Mouse (Mus musculus) neural tube, embryonic 14.5 days (tissue): ENCODE measurements around the gene Ipo13. TPM values are rescaled to one million over a fixed set of nuclear protein-coding genes. Genes with fewer than 3 reads are reported as not detected.
A peak's percentile ranks its signal among the peaks of the same experiment; 100 is the strongest.

ENCODE experiments used
- ATAC-seq: fragments of 200-750 bp; cut with Nextera tagmentation; 2 replicates; pipeline ENCODE4 v1.8.0; 2017; ENCODE audit warnings: low read depth, mild to moderate bottlenecking, moderate TSS enrichment, moderate library complexity
- H3K27ac ChIP-seq: fragments of 300-500 bp; sonication (generic); 2 replicates; pipeline ENCODE4 v1.5.1; 2014; ENCODE audit warnings: low read depth, mild to moderate bottlenecking, control low read depth, low read length, moderate library complexity, mixed read lengths
- H3K27me3 ChIP-seq: fragments of 300-500 bp; sonication (generic); 2 replicates; pipeline ENCODE4 v1.6.1; 2014; ENCODE audit warnings: low read length; ENCODE audit not compliant: control insufficient read depth, insufficient read depth
- H3K36me3 ChIP-seq: fragments of 300-500 bp; sonication (generic); 2 replicates; pipeline ENCODE4 v1.6.1; 2014; ENCODE audit warnings: low read length, mixed read lengths; ENCODE audit not compliant: control insufficient read depth, insufficient read depth
- H3K4me1 ChIP-seq: fragments of 300-500 bp; sonication (generic); 2 replicates; pipeline ENCODE4 v1.6.1; 2014; ENCODE audit warnings: low read length; ENCODE audit not compliant: control insufficient read depth, insufficient read depth
- H3K4me2 ChIP-seq: fragments of 300-500 bp; sonication (generic); 2 replicates; pipeline ENCODE4 v1.6.1; 2014; ENCODE audit warnings: mild to moderate bottlenecking, low read depth, low read length, control low read depth
- H3K4me3 ChIP-seq: fragments of 300-500 bp; sonication (generic); 2 replicates; pipeline ENCODE4 v1.5.1; 2014; ENCODE audit warnings: low read depth, low read length, control low read depth, mixed read lengths
- H3K9ac ChIP-seq: fragments of 300-500 bp; sonication (generic); replicated peaks from 2 replicates; pipeline ENCODE4 v1.6.1; 2014; ENCODE audit warnings: low read depth, mild to moderate bottlenecking, control low read depth, low read length, mixed read lengths
- H3K9me3 ChIP-seq: fragments of 300-500 bp; sonication (generic); 2 replicates; pipeline ENCODE4 v1.6.1; 2016; ENCODE audit warnings: low read length; ENCODE audit not compliant: control insufficient read depth
- WGBS: fragments of 180-500 bp; shearing (Covaris S2); extraction: QIAGEN DNeasy Blood & Tissue Kit; methylation state at CpG from one replicate; pipeline ENCODE4 v1.1.7; 2014; 5-methylcytosine and 5-hydroxymethylcytosine counted together
- polyA plus RNA-seq: library from polyadenylated mRNA; unstranded; fragments of >200 nt; fragmentation: Nextera tagmentation; extraction: Ambion mirVana; gene quantifications from 2 replicates; pipeline ENCODE4 v1.2.1, GENCODE M21; 2014

Gene Ipo13
- polyA plus RNA-seq, 1 experiment from 2014 or later: 61.7 TPM

DNA sequence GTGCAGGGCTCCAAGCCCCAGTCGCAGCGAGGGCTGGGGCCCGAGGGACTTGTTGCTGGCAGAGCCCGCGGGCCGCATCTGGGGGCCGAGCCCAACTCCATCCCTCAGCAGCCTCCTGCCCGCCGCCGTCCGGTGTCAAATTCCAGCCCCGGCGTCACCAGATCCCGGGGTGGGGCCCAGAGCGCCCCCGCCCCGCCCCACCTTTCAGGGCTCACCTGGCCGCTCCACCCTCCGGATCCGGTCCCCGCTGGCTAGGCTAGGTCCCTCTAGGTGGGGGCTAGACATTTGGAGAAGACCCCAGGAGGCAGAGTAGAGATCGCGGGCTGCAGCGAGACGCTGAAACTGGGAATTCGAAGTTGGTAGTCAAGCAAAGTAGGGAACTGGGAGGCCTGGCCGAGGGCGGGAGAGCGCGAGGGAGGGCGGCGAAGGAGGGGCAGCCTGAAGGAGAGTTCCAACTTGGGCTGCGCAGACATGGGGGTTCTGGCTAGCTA, 14.6 kb upstream of the Ipo13 start, which contains the start of gene Artn:
Artn (minus strand) TSS at position 373 of the 491 bp plus-strand sequence.
- H3K27ac ChIP-seq: no peak within 1 kb of the TSS
- H3K4me1 ChIP-seq: peaks cover 18% of the 10 kb centered on the region
- peak within 1 kb of the TSS; percentile 39 for H3K4me2 ChIP-seq
- under 1% methylated on average over 33 of the region's 33 CpGs for WGBS
- 0 out of 2 replicates have a peak within 1 kb of the TSS, but pooled peaks have one; percentile 34 for H3K9ac ChIP-seq
- peaks cover 19% of the 10 kb centered on the region for H3K27me3 ChIP-seq
- peak within 1 kb of the TSS; percentile 10; the same call in 1 of the 2 replicates for H3K4me3 ChIP-seq
- ATAC-seq: no peak
- H3K9me3 ChIP-seq: no peaks in the 10 kb centered on the region
- peaks cover 5% of the 10 kb centered on the region; the same call in 1 of the 2 replicates for H3K36me3 ChIP-seq

DNA sequence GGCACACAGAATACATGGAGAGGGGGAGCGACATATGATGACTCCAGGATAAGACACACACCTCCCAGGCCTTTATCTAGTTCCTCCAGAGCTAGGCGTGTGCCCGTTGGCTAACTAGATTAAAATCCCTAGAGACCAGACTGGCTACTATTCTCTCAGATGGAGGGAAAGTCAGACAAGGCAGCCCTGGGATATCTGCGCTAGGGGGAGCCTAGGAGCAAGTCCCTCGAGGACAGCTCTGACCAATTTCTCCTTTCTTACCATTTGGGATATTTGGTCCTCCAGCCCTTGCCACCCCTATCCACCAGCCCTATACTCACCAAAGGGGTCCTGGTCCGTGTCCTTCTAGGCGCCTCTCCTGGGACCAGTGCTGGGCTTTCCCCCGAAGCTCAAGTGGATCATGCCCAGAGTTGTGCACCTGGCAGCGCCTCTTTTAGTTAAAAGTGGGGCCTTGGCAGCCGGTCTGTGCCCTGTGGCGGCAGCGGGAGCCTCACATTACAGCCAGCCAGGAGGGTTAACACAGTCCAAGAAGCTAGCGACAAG, 14.0 kb upstream of the Ipo13 start:
- Histone ChIP-seq H3K36me3 (peaks cover 5% of the 10 kb centered on the region; the same call in 1 of the 2 replicates), H3K4me3 (peak overlapping the region; percentile 10; the same call in 1 of the 2 replicates), H3K9ac (0 out of 2 replicates have a peak overlapping the region, but pooled peaks have one; percentile 34), H3K27me3 (peaks cover 19% of the 10 kb centered on the region), H3K9me3 (no peaks in the 10 kb centered on the region), H3K27ac (no peak overlapping the region), H3K4me2 (peak overlapping the region; percentile 39; the same call in 1 of the 2 replicates), H3K4me1 (peaks cover 18% of the 10 kb centered on the region)
- peak; percentile 18; the same call in 1 of the 2 replicates for ATAC-seq
- WGBS: 6% methylated on average over 13 of the region's 13 CpGs

DNA sequence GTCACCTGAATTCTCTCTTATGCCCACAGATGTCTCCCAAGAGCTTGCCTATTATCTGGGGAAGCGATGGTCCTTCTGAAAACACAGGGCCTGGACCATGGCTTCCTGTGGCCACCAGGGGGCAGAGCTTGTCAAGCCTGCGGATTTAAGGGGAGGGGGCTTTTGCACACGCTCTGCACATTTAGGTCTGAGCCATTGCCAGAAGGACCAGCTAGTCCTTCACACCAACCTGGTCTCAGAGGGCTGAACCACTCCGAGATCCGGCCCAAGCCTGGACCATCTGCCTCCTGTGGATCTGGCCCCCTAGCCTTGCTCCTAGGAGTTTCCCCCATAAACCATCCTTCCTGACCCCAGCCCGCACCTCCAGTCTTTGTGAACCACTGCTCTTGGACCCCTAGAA, 13.4 kb upstream of the Ipo13 start:
- 13% methylated on average over 6 of the region's 6 CpGs for WGBS

DNA sequence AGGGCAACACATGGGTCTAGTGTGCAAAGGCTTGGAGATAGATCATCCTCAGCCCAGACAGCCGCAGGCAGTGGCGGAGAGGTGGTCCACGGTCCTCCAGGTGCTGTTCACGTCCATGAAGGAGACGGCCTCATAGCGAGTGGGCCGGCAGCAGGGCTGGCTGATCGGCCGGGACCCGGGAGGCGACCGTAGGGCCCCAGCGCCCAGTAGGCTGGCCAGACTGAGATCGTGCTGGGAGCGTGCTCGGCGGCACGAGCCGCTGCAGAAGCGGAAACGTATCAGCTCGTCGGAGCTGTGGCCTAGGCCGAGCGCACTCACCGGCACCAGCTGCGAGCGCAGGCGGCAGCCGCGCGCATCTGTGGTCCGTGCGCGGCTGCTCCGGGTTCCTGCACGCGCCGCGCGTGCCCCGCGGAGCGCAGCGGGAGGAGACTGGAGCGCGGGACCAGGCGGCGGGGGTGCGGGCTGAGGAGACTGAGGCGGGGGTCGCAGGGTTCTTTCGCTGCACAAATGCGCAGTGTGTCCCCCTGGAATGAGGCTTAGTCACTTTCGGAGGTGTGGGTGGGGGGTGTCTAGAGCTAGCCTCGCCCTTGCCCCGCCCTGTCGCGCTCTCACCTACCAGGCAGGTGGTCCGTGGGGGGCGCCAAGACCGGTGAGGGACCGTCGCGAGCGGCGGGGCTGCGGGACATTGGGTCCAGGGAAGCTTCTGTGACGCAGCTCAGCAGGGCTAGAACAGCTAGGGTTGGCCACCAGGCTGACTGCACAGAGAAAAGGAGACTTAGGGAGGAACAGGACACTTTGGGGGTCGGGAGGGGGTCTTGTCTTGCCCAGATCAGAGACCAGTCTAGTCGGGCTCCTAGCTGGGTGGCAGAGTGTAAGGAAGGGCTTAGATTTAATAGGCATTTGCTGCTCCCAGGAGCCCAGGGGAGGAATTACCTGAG, 12.0 kb upstream of the Ipo13 start:
- no peaks in the 10 kb centered on the region for H3K9me3 ChIP-seq
- peak overlapping the region; percentile 43 for H3K4me3 ChIP-seq
- H3K9ac ChIP-seq: peak overlapping the region; percentile 54
- ATAC-seq: peak; percentile 84
- 2% methylated on average over 57 of the region's 71 CpGs for WGBS
- H3K4me2 ChIP-seq: peak overlapping the region; percentile 91
- peaks cover 19% of the 10 kb centered on the region for H3K27me3 ChIP-seq
- peak overlapping the region; percentile 29; the same call in 1 of the 2 replicates for H3K27ac ChIP-seq
- H3K4me1 ChIP-seq: peaks cover 18% of the 10 kb centered on the region
- H3K36me3 ChIP-seq: no peaks in the 10 kb centered on the region

More for the DNA sequence above, 13.4 kb upstream of the Ipo13 start:
- 0 out of 2 replicates have a peak, but pooled peaks have one; percentile 29 for ATAC-seq
- Histone ChIP-seq H3K9me3 (no peaks in the 10 kb centered on the region), H3K9ac (no peak overlapping the region), H3K27me3 (peaks cover 19% of the 10 kb centered on the region), H3K4me1 (peaks cover 18% of the 10 kb centered on the region), H3K27ac (no peak overlapping the region), H3K4me2 (no peak overlapping the region), H3K4me3 (no peak overlapping the region), H3K36me3 (peaks cover 5% of the 10 kb centered on the region; the same call in 1 of the 2 replicates)

DNA sequence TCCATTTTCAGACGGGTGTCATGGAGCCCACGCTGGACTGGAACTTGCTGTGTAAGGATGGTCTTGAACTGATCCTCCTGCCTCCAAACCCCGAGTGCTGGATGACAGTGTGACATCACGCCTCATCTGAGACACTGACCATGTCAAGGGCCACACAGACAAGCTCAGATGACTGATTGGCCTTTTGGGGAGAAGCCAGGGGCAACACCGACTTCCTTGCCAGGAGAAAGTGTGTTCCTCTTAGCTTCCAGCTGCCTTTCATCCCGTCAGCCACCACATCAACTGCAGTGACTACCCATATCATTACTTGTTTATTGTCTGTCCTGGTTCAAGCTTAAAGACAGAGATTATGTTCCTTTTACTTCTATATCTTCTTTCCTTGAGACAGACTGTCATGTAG, 10.1 kb upstream of the Ipo13 start:
- no peak overlapping the region for H3K9ac ChIP-seq
- H3K9me3 ChIP-seq: no peaks in the 10 kb centered on the region
- no peak for ATAC-seq
- no peak overlapping the region for H3K4me3 ChIP-seq
- H3K4me2 ChIP-seq: no peak overlapping the region
- peaks cover 16% of the 10 kb centered on the region for H3K27me3 ChIP-seq
- H3K4me1 ChIP-seq: peaks cover 18% of the 10 kb centered on the region
- WGBS: 74% methylated on average over 5 of the region's 6 CpGs
- H3K36me3 ChIP-seq: no peaks in the 10 kb centered on the region
- H3K27ac ChIP-seq: no peak overlapping the region

DNA sequence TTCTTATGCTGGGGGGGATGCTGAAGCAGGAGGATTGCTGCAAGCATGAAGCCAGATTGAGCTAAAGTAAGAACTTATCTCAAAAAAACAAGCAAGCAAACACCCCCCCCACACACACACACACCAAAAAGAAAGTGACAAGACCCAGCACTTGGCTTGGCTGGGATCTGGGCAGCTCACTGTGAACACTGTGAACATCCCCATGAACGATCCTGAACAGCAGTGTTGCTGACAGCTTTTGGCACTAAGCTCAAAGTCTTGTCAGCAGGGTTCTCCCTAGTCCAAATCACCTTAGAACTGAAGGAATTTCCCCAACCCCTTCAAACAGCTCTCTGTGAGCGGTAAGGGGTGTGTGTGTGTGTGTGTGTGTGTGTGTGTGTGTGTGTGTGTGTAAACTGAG, 8.7 kb upstream of the Ipo13 start:
- Histone ChIP-seq H3K36me3 (no peaks in the 10 kb centered on the region), H3K4me3 (no peak overlapping the region), H3K27me3 (peaks cover 7% of the 10 kb centered on the region), H3K4me1 (peaks cover 6% of the 10 kb centered on the region; the same call in 1 of the 2 replicates), H3K9ac (no peak overlapping the region), H3K9me3 (no peaks in the 10 kb centered on the region), H3K4me2 (no peak overlapping the region), H3K27ac (no peak overlapping the region)
- no peak for ATAC-seq
- 57% methylated on average over 2 of the region's 2 CpGs for WGBS

DNA sequence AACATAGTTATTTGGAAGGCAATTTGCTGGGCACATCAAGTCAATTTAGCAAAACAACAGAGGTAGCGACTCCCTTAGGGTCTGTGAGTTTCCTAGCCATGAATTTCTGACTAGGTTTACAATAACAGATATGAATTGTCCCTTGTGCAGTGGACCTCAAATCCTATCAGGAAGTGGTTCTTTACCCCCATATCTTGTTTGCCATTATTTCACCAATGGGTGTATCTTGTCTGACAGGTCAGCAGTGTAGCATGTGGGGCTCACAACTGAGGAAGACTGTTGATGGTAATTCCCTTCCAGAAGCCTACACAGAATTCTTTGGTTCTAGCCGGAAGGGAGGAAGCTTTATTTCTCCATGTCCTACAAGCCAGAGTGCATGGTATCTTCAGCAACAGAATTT, 6.6 kb upstream of the Ipo13 start:
- no peak overlapping the region for H3K27ac ChIP-seq
- peaks cover 7% of the 10 kb centered on the region; the same call in 1 of the 2 replicates for H3K27me3 ChIP-seq
- H3K4me1 ChIP-seq: no peaks in the 10 kb centered on the region
- no peak overlapping the region for H3K4me2 ChIP-seq
- H3K9me3 ChIP-seq: no peaks in the 10 kb centered on the region
- H3K9ac ChIP-seq: no peak overlapping the region
- no peaks in the 10 kb centered on the region for H3K36me3 ChIP-seq
- no peak for ATAC-seq
- WGBS: 92% methylated on average over 2 of the region's 2 CpGs
- H3K4me3 ChIP-seq: no peak overlapping the region

DNA sequence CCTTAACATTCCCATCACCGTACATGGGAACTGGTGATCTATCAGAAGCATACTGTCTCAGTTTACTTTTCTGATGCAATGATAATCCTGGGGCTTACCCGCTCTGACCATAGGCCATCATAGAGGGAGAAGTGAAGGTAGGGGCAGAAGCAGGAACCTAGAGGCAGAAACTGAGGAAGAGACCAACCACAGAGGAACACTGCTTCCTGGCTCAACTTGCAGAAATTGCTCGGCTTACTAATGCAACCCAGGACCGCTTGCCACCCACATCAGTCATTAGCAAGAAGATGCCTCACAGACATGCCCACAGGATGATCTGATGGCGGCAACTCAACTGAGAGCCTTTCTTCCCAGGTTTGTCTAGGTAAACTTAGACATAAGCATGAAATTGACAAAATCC, 4.0 kb upstream of the Ipo13 start:
- Histone ChIP-seq H3K4me1 (peaks cover 9% of the 10 kb centered on the region), H3K9me3 (no peaks in the 10 kb centered on the region), H3K36me3 (no peaks in the 10 kb centered on the region), H3K4me3 (no peak overlapping the region), H3K4me2 (no peak overlapping the region), H3K9ac (no peak overlapping the region), H3K27me3 (no peaks in the 10 kb centered on the region), H3K27ac (no peak overlapping the region)
- no peak for ATAC-seq
- WGBS: 87% methylated on average over 5 of the region's 5 CpGs
